Mouse (Mus musculus) CD4-positive, CD25-positive, alpha-beta regulatory T cell, adult 4 months (primary cell): ENCODE measurements at regions not wholly inside any gene's neighbourhood (a gene's known extent, or its start where the extent isn't known, plus 50 kb on each side); places are given as distances from the start of the nearest gene placed in this dataset.

Experiments
- ATAC-seq: one replicate; pipeline ENCODE4 v1.8.0; 2017

GRCm38 (mm10) chr12:99039497-99040322, 119.3 kb downstream of the Ttc8 start:
- no peak for ATAC-seq

- no peak for ATAC-seq
These were observed 121.2 kb downstream of the Ttc8 start for GRCm38 (mm10) chr12:99041606-99042005.

- no peak for ATAC-seq
These were observed 122.8 kb downstream of the Ttc8 start for GRCm38 (mm10) chr12:99042918-99043862.

GRCm38 (mm10) chr12:99044477-99044876, 124.1 kb downstream of the Ttc8 start:
- no peak for ATAC-seq

- ATAC-seq, result no peak
These were observed 130.1 kb downstream of the Ttc8 start for GRCm38 (mm10) chr12:99050426-99050825.

- no peak for ATAC-seq
These were observed 132.2 kb downstream of the Ttc8 start for GRCm38 (mm10) chr12:99052599-99052998.

GRCm38 (mm10) chr12:99057521-99057920, 137.1 kb downstream of the Ttc8 start:
- ATAC-seq, result no peak

- ATAC-seq, result no peak
These were observed 138.5 kb downstream of the Ttc8 start for GRCm38 (mm10) chr12:99058916-99059315.

- no peak for ATAC-seq
These were observed 139.1 kb downstream of the Ttc8 start for GRCm38 (mm10) chr12:99059491-99059890.

- no peak for ATAC-seq
These were observed 140.3 kb downstream of the Ttc8 start for GRCm38 (mm10) chr12:99060702-99061101.

- no peak for ATAC-seq
These were observed 143.1 kb downstream of the Ttc8 start for GRCm38 (mm10) chr12:99063441-99063840.

GRCm38 (mm10) chr12:99063885-99064284, 143.5 kb downstream of the Ttc8 start:
- ATAC-seq, result no peak

GRCm38 (mm10) chr12:99067962-99068361, 147.6 kb downstream of the Ttc8 start:
- no peak for ATAC-seq

- no peak for ATAC-seq
These were observed 153.4 kb downstream of the Ttc8 start for GRCm38 (mm10) chr12:99073766-99074165.

GRCm38 (mm10) chr12:99077366-99077765, 157.0 kb downstream of the Ttc8 start:
- ATAC-seq, result no peak

GRCm38 (mm10) chr12:99079873-99080272, 159.5 kb downstream of the Ttc8 start:
- ATAC-seq, result no peak

- no peak for ATAC-seq
These were observed 163.2 kb downstream of the Ttc8 start for GRCm38 (mm10) chr12:99083616-99084015.

GRCm38 (mm10) chr12:99084144-99084543, 163.8 kb downstream of the Ttc8 start:
- ATAC-seq, result peak; percentile 79

GRCm38 (mm10) chr12:99087286-99087685, 166.9 kb downstream of the Ttc8 start:
- ATAC-seq, result no peak

- ATAC-seq, result no peak
These were observed 171.4 kb downstream of the Ttc8 start for GRCm38 (mm10) chr12:99091770-99092169.

- no peak for ATAC-seq
These were observed 172.8 kb downstream of the Ttc8 start for GRCm38 (mm10) chr12:99093151-99093550.

GRCm38 (mm10) chr12:99093989-99094388, 173.6 kb downstream of the Ttc8 start:
- no peak for ATAC-seq

- ATAC-seq, result peak; percentile 62
These were observed 176.7 kb downstream of the Ttc8 start for GRCm38 (mm10) chr12:99096930-99097617.
